Mouse (Mus musculus) forebrain, embryonic 16.5 days (tissue): ENCODE results near the gene Gtpbp8. TPM values are rescaled to one million over a fixed set of nuclear protein-coding genes. Genes with fewer than 3 reads are reported as not detected.

Source experiments
- ATAC-seq: fragments of 200-750 bp; cut with Nextera tagmentation; 2 replicates; pipeline ENCODE4 v1.8.0; 2017; ENCODE audit warnings: mild to moderate bottlenecking, moderate library complexity
- H3K27ac ChIP-seq: fragments of 300-500 bp; sonication (generic); 2 replicates; pipeline ENCODE4 v1.5.1; 2014; ENCODE audit warnings: low read length, control low read depth
- H3K27me3 ChIP-seq: fragments of 300-500 bp; sonication (generic); replicated peaks from 2 replicates; pipeline ENCODE4 v1.6.1; 2014; ENCODE audit warnings: low read length; ENCODE audit not compliant: control insufficient read depth, insufficient read depth
- H3K36me3 ChIP-seq: fragments of 300-500 bp; sonication (generic); 2 replicates; pipeline ENCODE4 v1.6.1; 2014; ENCODE audit not compliant: control insufficient read depth, insufficient read depth
- H3K4me1 ChIP-seq: fragments of 300-500 bp; sonication (generic); replicated peaks from 2 replicates; pipeline ENCODE4 v1.6.1; 2014; ENCODE audit warnings: low read length; ENCODE audit not compliant: control insufficient read depth, insufficient read depth
- H3K4me2 ChIP-seq: fragments of 300-500 bp; sonication (generic); 2 replicates; pipeline ENCODE4 v1.6.1; 2014; ENCODE audit warnings: mild to moderate bottlenecking, low read length, control low read depth
- H3K4me3 ChIP-seq: fragments of 300-500 bp; sonication (generic); replicated peaks from 2 replicates; pipeline ENCODE4 v1.5.1; 2014; ENCODE audit warnings: mild to moderate bottlenecking, low read length, control low read depth
- H3K9ac ChIP-seq: fragments of 300-500 bp; sonication (generic); replicated peaks from 2 replicates; pipeline ENCODE4 v1.6.1; 2014; ENCODE audit warnings: low read depth, low read length, control low read depth
- H3K9me3 ChIP-seq: fragments of 300-500 bp; sonication (generic); 2 replicates; pipeline ENCODE4 v1.6.1; 2016; ENCODE audit warnings: low read length; ENCODE audit not compliant: control insufficient read depth
- WGBS: fragments of 180-500 bp; shearing (Covaris S2); extraction: QIAGEN DNeasy Blood & Tissue Kit; methylation state at CpG from one replicate; pipeline ENCODE4 v1.1.7; 2014; 5-methylcytosine and 5-hydroxymethylcytosine counted together
- polyA plus RNA-seq: library from polyadenylated mRNA; unstranded; fragments of >200 nt; fragmentation: Nextera tagmentation; extraction: Ambion mirVana; gene quantifications from 2 replicates; pipeline ENCODE4 v1.2.1, GENCODE M21; 2015

The Gtpbp8 gene
- polyA plus RNA-seq, 1 experiment from 2014 or later, result 35.9 TPM

GRCm38 (mm10) chr16:44767967-44768366 is 21.8 kb upstream of the Gtpbp8 start:
- Histone ChIP-seq H3K9ac (no peak overlapping the region), H3K27ac (no peak overlapping the region), H3K4me3 (no peak overlapping the region), H3K9me3 (no peaks in the 10 kb centered on the region), H3K4me2 (no peak overlapping the region), H3K36me3 (no peaks in the 10 kb centered on the region), H3K27me3 (no peaks in the 10 kb centered on the region), H3K4me1 (no peaks in the 10 kb centered on the region)
- WGBS, result 47% methylated on average over 2 of the region's 2 CpGs
- ATAC-seq, result peak; percentile 55; the same call in 1 of the 2 replicates

- no peak overlapping the region for H3K4me3 ChIP-seq
- no peak overlapping the region for H3K27ac ChIP-seq
- H3K4me2 ChIP-seq, result no peak overlapping the region
- H3K4me1 ChIP-seq, result no peaks in the 10 kb centered on the region
- H3K36me3 ChIP-seq, result no peaks in the 10 kb centered on the region
- no peaks in the 10 kb centered on the region for H3K27me3 ChIP-seq
- H3K9me3 ChIP-seq, result no peaks in the 10 kb centered on the region
- no peak for ATAC-seq
- 84% methylated on average over 7 of the region's 7 CpGs for WGBS
- no peak overlapping the region for H3K9ac ChIP-seq
Measured at GRCm38 (mm10) chr16:44767506-44767905, 21.3 kb upstream of the Gtpbp8 start.

- no peak for ATAC-seq
- Histone ChIP-seq H3K36me3 (no peaks in the 10 kb centered on the region), H3K9me3 (no peaks in the 10 kb centered on the region), H3K4me3 (no peak overlapping the region), H3K9ac (no peak overlapping the region), H3K4me1 (no peaks in the 10 kb centered on the region), H3K4me2 (no peak overlapping the region), H3K27me3 (no peaks in the 10 kb centered on the region), H3K27ac (no peak overlapping the region)
- 85% methylated on average over 9 of the region's 9 CpGs for WGBS
Measured at GRCm38 (mm10) chr16:44766320-44766892, 20.2 kb upstream of the Gtpbp8 start.

- no peak within 1 kb of the TSS for H3K27ac ChIP-seq
- no peaks in the 10 kb centered on the region for H3K4me1 ChIP-seq
- H3K4me2 ChIP-seq, result no peak within 1 kb of the TSS
- H3K9me3 ChIP-seq, result no peaks in the 10 kb centered on the region
- no peak within 1 kb of the TSS for H3K9ac ChIP-seq
- H3K27me3 ChIP-seq, result no peaks in the 10 kb centered on the region
- no peak for ATAC-seq
- H3K36me3 ChIP-seq, result no peaks in the 10 kb centered on the region
- H3K4me3 ChIP-seq, result no peak within 1 kb of the TSS
- 82% methylated on average over 22 of the region's 22 CpGs for WGBS
Measured at GRCm38 (mm10) chr16:44765555-44766319, 19.6 kb upstream of the Gtpbp8 start, which contains the start of gene Cd200r1. Gene Cd200r1 (plus strand): TSS chr16:44765736.

GRCm38 (mm10) chr16:44761811-44762210 is 15.6 kb upstream of the Gtpbp8 start:
- no peaks in the 10 kb centered on the region for H3K4me1 ChIP-seq
- no peaks in the 10 kb centered on the region for H3K36me3 ChIP-seq
- H3K27ac ChIP-seq, result no peak overlapping the region
- WGBS, result 57% methylated on average over 1 of the region's 1 CpGs
- H3K9me3 ChIP-seq, result no peaks in the 10 kb centered on the region
- ATAC-seq, result no peak
- no peak overlapping the region for H3K4me2 ChIP-seq
- H3K27me3 ChIP-seq, result no peaks in the 10 kb centered on the region
- H3K9ac ChIP-seq, result no peak overlapping the region
- H3K4me3 ChIP-seq, result no peak overlapping the region

- no peak for ATAC-seq
- Histone ChIP-seq H3K9me3 (no peaks in the 10 kb centered on the region), H3K27ac (no peak overlapping the region), H3K27me3 (no peaks in the 10 kb centered on the region), H3K4me2 (no peak overlapping the region), H3K4me1 (no peaks in the 10 kb centered on the region), H3K36me3 (no peaks in the 10 kb centered on the region), H3K4me3 (no peak overlapping the region), H3K9ac (no peak overlapping the region)
- WGBS, result 92% methylated on average over 8 of the region's 8 CpGs
Measured at GRCm38 (mm10) chr16:44757700-44758099, 11.5 kb upstream of the Gtpbp8 start.

- Histone ChIP-seq H3K9ac (no peak overlapping the region), H3K27me3 (no peaks in the 10 kb centered on the region), H3K9me3 (no peaks in the 10 kb centered on the region), H3K27ac (no peak overlapping the region), H3K36me3 (no peaks in the 10 kb centered on the region), H3K4me1 (peaks cover 16% of the 10 kb centered on the region), H3K4me3 (no peak overlapping the region), H3K4me2 (no peak overlapping the region)
- WGBS, result 58% methylated on average over 3 of the region's 3 CpGs
- no peak for ATAC-seq
Measured at GRCm38 (mm10) chr16:44748007-44748406, 1.8 kb upstream of the Gtpbp8 start.

- no peaks in the 10 kb centered on the region for H3K27me3 ChIP-seq
- 8% methylated on average over 14 of the region's 14 CpGs for WGBS
- no peaks in the 10 kb centered on the region for H3K9me3 ChIP-seq
- peak overlapping the region; percentile 82 for H3K4me3 ChIP-seq
- H3K27ac ChIP-seq, result peak overlapping the region; percentile 97
- peaks cover 6% of the 10 kb centered on the region for H3K36me3 ChIP-seq
- peak overlapping the region; percentile 93 for H3K4me2 ChIP-seq
- ATAC-seq, result no peak
- peaks cover 16% of the 10 kb centered on the region for H3K4me1 ChIP-seq
- H3K9ac ChIP-seq, result peak overlapping the region; percentile 93
Measured at GRCm38 (mm10) chr16:44745471-44745865, 695 bp downstream of the Gtpbp8 start.

GRCm38 (mm10) chr16:44742753-44743152 is 3.4 kb downstream of the Gtpbp8 start:
- 91% methylated on average over 1 of the region's 1 CpGs for WGBS
- Histone ChIP-seq H3K4me3 (no peak overlapping the region), H3K9ac (no peak overlapping the region), H3K4me1 (peaks cover 16% of the 10 kb centered on the region), H3K27me3 (no peaks in the 10 kb centered on the region), H3K36me3 (peaks cover 18% of the 10 kb centered on the region), H3K9me3 (no peaks in the 10 kb centered on the region), H3K27ac (no peak overlapping the region), H3K4me2 (no peak overlapping the region)
- ATAC-seq, result no peak
